Mouse (Mus musculus) frontal cortex, postnatal 36 days (tissue): ENCODE measurements around the gene Eif1.
"Not testable (repeated sequence)": the region's sequence is repeated elsewhere in the genome, so short reads cannot be mapped to it uniquely, and the experiment has no call there.

ENCODE experiments used
- DNase-seq, 2 experiments: peaks; one replicate each; pipeline ENCODE4 v3.0.0; 2022; ENCODE audit warnings: low spot score in 2 of 2

Eif1 gene

GRCm38 (mm10) chr11:100312096-100312679 is 7.5 kb upstream of the Eif1 start:
- DNase-seq, result peak; percentile 43 to 69

GRCm38 (mm10) chr11:100313424-100313823 is 6.3 kb upstream of the Eif1 start:
- no peak for DNase-seq

DNA sequence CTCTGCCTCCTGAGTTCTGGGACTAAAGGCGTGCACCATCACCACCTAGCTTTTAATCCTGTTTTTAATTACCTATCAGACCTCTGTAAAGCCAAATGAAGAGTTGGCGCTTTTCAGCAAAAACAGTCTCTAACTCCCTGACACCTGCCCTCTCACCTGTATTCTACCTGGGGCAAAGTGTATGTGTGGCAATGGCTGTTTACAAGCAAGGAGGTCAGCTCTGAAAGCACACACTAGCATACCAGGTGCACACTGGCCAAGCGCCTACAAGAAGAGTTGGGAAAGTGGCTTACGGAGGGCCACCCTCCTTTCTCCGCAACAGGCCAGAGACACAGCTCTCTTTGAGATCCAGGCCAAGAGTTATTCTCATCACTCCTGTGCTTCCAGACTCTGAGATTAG is 4.2 kb upstream of the Eif1 start:
- DNase-seq, result no peak

GRCm38 (mm10) chr11:100317826-100318380 is 1.8 kb upstream of the Eif1 start:
- DNase-seq, result no peak

GRCm38 (mm10) chr11:100318529-100319451 is 895 bp upstream of the Eif1 start:
- DNase-seq, result no peak

DNA sequence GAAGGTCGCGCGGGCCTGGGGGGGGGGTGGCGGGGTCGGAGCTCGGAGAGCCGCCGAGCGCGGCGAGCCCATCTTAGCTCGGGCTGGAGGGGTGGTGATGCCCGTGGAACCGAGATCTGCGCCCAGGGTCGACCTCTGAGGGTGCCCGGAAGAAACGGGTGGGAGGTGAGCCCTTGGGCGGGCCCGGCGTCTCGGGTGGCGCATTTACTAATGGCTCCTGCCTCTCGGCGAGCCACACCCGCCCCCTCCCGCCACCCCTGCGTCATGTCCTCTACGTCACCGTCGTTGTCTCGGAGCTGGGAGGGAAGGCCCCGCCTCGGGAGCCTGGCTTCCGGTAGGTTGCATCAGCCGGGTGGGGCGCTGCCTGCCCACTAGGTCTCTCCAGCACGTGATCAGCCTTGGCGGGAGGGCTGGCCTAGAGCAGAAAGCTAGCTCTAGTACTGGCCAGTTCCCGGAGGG is 516 bp downstream of the Eif1 start:
- peak; percentile 87 to 93 for DNase-seq

- not testable (repeated sequence) for DNase-seq
Observed at GRCm38 (mm10) chr11:100320701-100321410, 1.2 kb downstream of the Eif1 start.

- not testable (repeated sequence) for DNase-seq
Observed at GRCm38 (mm10) chr11:100321479-100322305, 2.0 kb downstream of the Eif1 start.

- DNase-seq, result no peak
Observed at GRCm38 (mm10) chr11:100322591-100323258, 3.0 kb downstream of the Eif1 start.

- DNase-seq, result peak in 1 of 2 experiments; percentile 67
Observed at GRCm38 (mm10) chr11:100323578-100323977, 3.9 kb downstream of the Eif1 start.

DNA sequence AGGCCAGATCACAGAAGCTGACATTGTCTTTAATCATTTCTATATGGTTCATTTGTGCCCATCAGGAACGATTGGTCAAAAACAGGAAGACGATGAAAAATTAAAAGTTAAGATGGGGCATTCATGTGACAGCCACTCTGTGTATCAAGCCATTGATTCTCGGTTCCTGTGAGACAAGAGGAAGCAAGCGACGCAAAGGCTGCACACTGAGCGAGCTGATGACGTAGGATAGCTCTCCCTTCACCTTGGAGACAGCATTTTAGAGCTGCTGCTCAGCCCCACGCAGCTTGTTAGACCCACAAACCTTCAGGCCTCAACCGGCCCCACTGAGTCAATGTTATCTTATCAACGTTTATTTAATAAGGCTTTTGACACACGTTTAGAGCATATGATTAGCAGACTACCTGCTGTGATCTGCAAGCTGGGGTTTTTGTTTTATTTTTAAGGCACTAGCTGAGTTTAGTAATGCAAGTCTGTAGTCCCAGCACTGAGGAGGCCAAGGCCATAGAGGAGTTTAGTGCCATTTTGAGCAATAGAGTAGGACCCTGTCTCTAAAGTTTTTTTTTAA is 5.5 kb downstream of the Eif1 start:
- no peak for DNase-seq

DNA sequence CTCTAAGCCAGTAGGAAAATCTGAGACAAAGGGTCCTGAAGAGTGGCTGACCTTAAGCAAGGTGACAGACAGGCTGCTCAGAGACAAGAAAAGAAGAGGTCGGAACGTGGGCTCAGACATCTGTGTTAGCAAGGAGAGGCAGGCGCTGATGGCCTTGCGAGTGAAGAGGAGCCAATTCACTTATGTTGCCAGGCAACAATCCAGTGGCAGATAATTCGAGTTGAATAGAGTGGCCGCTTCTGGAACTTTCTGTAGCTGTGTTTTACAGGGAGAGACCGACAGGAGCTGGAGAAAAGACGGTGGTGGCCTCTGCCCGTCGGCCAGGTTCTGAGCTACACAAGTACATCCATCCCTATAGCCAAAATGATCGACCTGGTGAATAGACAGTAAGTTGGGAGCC is 7.6 kb downstream of the Eif1 start:
- no peak for DNase-seq

DNA sequence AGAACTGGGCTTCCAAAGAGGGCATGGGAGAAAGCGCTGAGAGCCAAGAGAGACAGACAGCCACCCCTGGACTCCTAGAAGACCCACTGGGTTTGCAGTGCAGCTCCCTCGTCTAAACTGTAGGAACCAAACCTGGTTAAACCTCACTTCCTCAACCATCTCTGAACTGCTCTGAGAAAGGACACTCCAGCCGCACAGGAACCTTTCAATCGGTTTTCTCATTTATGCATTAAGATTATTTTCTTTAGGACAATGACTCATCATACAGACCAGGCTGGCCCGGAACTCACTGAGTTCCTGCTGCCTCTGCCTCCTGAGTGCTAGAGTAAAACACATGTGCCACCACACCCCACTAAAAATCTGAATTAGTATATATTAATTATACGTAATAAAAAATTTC is 8.1 kb downstream of the Eif1 start:
- DNase-seq, result no peak

GRCm38 (mm10) chr11:100330235-100330634 is 10.6 kb downstream of the Eif1 start:
- no peak for DNase-seq

DNA sequence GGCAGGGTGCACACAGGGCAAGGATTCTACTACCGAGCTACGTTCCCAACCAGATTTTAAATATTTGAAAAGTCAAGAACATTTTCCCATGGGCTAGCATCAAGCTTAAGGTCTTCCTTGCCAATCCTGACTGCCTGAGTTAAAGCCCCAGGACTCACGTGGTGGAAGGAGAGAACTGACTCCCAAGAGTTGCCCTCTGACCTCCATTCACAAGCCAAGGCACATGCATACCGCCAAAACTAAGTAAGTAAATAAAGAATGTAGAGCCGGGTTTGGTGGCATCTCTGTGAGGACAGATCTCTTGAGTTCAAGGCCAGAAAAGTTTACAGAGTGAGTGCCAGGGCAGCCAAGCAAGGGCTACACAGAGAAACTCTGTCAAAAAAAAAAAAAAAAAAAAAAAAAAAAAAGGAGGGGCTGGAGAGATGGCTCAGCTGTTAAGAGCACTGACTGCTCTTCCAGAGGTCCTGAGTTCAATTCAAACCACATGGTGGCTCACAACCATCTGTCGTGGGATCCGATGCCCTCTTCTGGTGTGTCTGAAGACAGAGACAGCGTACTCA is 11.2 kb downstream of the Eif1 start:
- DNase-seq, result not testable (repeated sequence)

DNA sequence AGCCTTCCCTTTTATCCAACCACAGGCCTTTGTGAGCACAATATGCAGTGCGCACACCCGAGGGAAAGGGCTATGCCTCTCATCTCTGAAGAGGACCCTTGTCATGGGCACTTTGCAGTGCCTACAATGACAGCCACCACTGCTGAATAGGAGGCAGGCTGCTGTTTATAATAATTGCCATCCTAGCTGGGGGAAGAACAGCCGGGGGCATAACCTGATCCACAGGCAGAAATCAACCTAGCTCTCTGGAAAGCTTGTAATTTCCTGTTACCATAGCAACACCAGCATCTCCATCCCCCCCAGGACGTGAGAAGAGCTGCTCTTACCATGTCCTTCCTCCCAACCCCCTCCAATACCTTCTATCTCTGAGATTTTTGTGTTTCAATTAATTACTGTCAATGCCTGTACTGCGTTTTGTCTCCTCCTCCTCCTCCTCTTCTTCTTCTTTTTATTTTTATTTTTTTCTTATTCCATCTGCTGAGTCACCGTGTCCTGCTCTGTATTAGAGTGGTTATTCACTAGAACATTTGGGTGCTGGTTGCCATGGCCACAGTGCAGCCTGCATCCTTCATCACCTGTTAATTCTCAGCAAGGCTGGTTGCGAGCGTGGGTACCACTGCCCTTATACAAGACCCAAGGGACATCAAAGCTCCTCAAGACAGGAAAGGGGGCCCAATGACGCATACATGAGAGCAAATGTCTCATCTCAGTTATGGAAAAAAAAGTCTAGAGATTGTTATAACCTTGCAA is 13.3 kb downstream of the Eif1 start:
- DNase-seq, result peak; percentile 59 to 64

DNA sequence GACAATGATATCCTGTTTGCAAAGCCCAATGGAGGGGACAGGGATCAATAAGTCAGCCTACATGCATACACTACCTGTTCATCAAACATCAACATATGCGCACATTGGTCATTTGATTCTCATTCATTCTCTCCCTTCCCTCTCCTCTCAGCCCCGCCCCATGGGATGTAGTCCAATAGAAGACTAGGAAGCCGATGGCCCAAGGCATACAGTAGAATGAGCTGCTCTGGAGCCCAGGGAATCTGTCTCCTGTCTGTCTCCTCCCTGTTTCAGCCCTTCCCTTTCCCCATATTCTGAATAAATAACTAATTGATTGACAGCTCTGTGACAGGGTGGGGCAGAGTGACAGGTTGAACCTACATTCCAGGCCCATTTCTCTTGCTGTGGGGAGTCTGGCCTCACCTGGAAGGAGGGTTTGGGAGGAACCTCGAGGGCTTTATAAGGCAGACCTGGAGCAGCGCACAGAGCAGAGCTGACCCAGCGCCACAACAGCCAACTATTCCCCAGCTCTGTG is 14.3 kb downstream of the Eif1 start, which contains the start of gene Gast:
Gene Gast, plus strand, starts transcription at position 464 of the 514 bp plus-strand sequence.
- no peak for DNase-seq

DNA sequence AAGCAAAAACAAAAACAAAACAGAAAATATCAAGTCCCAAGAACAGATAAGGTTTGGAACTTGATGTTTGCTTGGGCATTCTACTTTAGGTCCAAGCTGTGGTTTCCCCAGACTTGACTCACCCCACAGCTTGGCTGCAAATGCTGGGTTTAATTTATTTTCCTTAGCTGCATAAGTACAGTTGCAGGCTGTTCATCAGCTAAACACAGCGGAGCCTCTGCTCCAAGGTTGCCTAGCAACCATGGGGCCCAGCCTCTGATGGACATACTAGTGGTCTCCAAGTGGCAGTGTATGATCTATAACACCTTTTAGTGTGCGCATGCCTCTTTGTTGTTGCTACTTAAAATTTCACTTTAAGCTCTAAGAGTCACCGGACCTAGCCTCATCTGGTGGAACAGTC is 16.0 kb downstream of the Eif1 start:
- no peak for DNase-seq

- no peak for DNase-seq
Observed at GRCm38 (mm10) chr11:100344269-100344668, 24.6 kb downstream of the Eif1 start.
